Mouse (Mus musculus) liver, postnatal 0 days (tissue): ENCODE results near the gene Cdh23.

Experiments used
- CTCF ChIP-seq: sonication (generic); IDR thresholded peaks from 2 replicates; pipeline ENCODE4 v1.5.1; 2016; ENCODE audit warnings: antibody characterized with exemption, low read depth
- EP300 ChIP-seq: IDR thresholded peaks from 2 replicates; pipeline ENCODE4 v1.6.1; 2016; ENCODE audit warnings: antibody characterized with exemption, low read depth, mild to moderate bottlenecking

DNA sequence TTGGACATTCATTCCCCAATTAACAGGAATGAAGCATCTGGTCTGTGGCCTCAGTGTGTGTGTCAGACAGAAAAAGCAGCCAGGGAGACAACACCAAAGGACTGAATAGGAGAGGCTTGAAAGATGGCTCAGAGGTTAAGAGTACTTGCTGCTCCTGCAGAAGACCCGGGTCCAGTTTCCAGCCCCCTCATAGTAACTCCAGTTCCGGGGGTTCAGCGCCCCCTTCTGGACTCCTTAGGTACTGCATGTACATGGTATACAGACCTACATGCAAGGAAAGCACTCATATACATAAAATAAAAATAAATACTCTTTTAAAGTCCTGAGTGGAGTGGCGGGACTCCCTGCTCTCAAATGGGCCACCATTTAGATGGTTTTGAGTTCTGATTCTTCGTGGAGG, 83.4 kb downstream of the Cdh23 start:
- peak; percentile 66 for TF ChIP-seq CTCF
- TF ChIP-seq EP300 = no peak
